Mouse (Mus musculus): ENCODE results near the gene Blm.

- no peak for TF ChIP-seq CTCF (IDR thresholded peaks at IDR 0.05; ENCODE audit: control insufficient read depth, insufficient read depth, low read length)
- no peak for TF ChIP-seq POLR2A (IDR thresholded peaks at IDR 0.05; ENCODE audit: borderline replicate concordance, control insufficient read depth, low read depth, low read length)
Measured at GRCm38 (mm10) chr7:80487239-80487638, 47.7 kb downstream of the Blm start.
